Mouse (Mus musculus) liver, postnatal 0 days (tissue): ENCODE measurements at regions not wholly inside any gene's neighbourhood (a gene's known extent, or its start where the extent isn't known, plus 50 kb on each side); places are given as distances from the start of the nearest gene placed in this dataset.

Source experiments
- CTCF ChIP-seq: sonication (generic); IDR thresholded peaks from 2 replicates; pipeline ENCODE4 v1.5.1; 2016; ENCODE audit warnings: antibody characterized with exemption, low read depth
- EP300 ChIP-seq: IDR thresholded peaks from 2 replicates; pipeline ENCODE4 v1.6.1; 2016; ENCODE audit warnings: antibody characterized with exemption, low read depth, mild to moderate bottlenecking

GRCm38 (mm10) chr13:103494371-103494770 lies 160.1 kb upstream of the Mast4 start:
- no peak for TF ChIP-seq CTCF
- TF ChIP-seq EP300 = no peak
